Mouse (Mus musculus) hindbrain, postnatal 0 days (tissue): ENCODE measurements around the gene Zfyve27. TPM values are rescaled to one million over a fixed set of nuclear protein-coding genes. Genes with fewer than 3 reads are reported as not detected.

Experiments
- ATAC-seq: fragments of 200-750 bp; cut with Nextera tagmentation; 2 replicates; pipeline ENCODE4 v1.8.0; 2017; ENCODE audit warnings: mild to moderate bottlenecking, moderate TSS enrichment, moderate library complexity
- DNase-seq: peaks from one replicate; pipeline ENCODE4 v3.0.0-alpha.2; 2015; ENCODE audit warnings: low spot score
- H3K27ac ChIP-seq: fragments of 300-500 bp; sonication (generic); 2 replicates; pipeline ENCODE4 v1.5.1; 2014; ENCODE audit warnings: mild to moderate bottlenecking
- H3K27me3 ChIP-seq: fragments of 300-500 bp; sonication (generic); 2 replicates; pipeline ENCODE4 v1.6.1; 2014; ENCODE audit warnings: low read length, mixed read lengths; ENCODE audit not compliant: insufficient read depth
- H3K36me3 ChIP-seq: fragments of 300-500 bp; sonication (generic); 2 replicates; pipeline ENCODE4 v1.6.1; 2014; ENCODE audit warnings: low read length, mixed read lengths; ENCODE audit not compliant: insufficient read depth
- H3K4me1 ChIP-seq: fragments of 300-500 bp; sonication (generic); 2 replicates; pipeline ENCODE4 v1.6.1; 2014; ENCODE audit warnings: antibody characterized with exemption, low read length, mixed read lengths; ENCODE audit not compliant: insufficient read depth
- H3K4me2 ChIP-seq: fragments of 300-500 bp; sonication (generic); 2 replicates; pipeline ENCODE4 v1.6.1; 2014; ENCODE audit warnings: low read depth, mild to moderate bottlenecking, low read length, moderate library complexity, mixed read lengths
- H3K4me3 ChIP-seq: fragments of 300-500 bp; sonication (generic); 2 replicates; pipeline ENCODE4 v1.5.1; 2014; ENCODE audit warnings: low read length
- H3K9ac ChIP-seq: fragments of 300-500 bp; sonication (generic); replicated peaks from 2 replicates; pipeline ENCODE4 v1.6.1; 2014; ENCODE audit warnings: mild to moderate bottlenecking, low read length, moderate library complexity, mixed read lengths
- H3K9me3 ChIP-seq: fragments of 300-500 bp; sonication (generic); 2 replicates; pipeline ENCODE4 v1.6.1; 2016; ENCODE audit warnings: low read length, mixed read lengths
- CTCF ChIP-seq: IDR thresholded peaks from 2 replicates; pipeline ENCODE4 v1.5.1; 2016; ENCODE audit warnings: antibody characterized with exemption, control low read depth, low read depth
- WGBS: fragments of 180-500 bp; shearing (Covaris S2); extraction: QIAGEN DNeasy Blood & Tissue Kit; methylation state at CpG from one replicate; pipeline ENCODE4 v1.1.7; 2014; 5-methylcytosine and 5-hydroxymethylcytosine counted together
- polyA plus RNA-seq: library from polyadenylated mRNA; unstranded; fragments of >200 nt; fragmentation: Nextera tagmentation; extraction: Ambion mirVana; gene quantifications from 2 replicates; pipeline ENCODE4 v1.2.1, GENCODE M21; 2015
- total RNA-seq: library from RNA; depleted of rRNA; stranded (reverse); fragments of >200 nt; gene quantifications from 2 replicates; pipeline ENCODE4 v1.2.3, GENCODE M21; 2014; rRNA removed

Gene Zfyve27
- total and polyA plus RNA-seq, 2 experiments from 2014 or later: 48.9 to 95.0 TPM

DNA sequence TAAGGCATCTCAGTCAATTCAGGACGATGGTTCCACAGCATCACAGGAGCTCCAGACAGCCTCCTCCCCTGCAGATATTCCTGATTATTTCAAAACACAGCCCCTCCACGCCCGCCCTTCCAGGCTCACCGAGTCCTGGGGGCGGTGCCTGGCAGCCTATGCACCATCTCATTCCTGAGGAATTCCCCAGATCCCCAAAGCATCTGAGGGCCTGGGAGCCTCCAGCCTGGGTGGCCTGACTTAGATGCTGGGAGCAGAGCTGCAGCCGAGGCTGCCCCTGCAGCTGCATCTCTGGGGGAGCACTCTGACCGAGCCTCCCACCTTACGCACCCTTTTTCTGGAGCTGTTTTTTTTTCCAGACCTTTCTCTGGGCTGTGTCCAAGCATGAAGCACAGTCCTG, 77.1 kb downstream of the Zfyve27 start:
- H3K4me1 ChIP-seq: 0 out of 2 replicates have a peak, but pooled peaks cover 9% of the 10 kb centered on the region
- H3K4me3 ChIP-seq: no peak overlapping the region
- 56% methylated on average over 8 of the region's 8 CpGs for WGBS
- no peak overlapping the region for H3K27ac ChIP-seq
- no peaks in the 10 kb centered on the region for H3K27me3 ChIP-seq
- DNase-seq (no peak), ATAC-seq (no peak)
- TF ChIP-seq CTCF: no peak
- no peak overlapping the region for H3K9ac ChIP-seq
- no peaks in the 10 kb centered on the region for H3K9me3 ChIP-seq
- no peak overlapping the region for H3K4me2 ChIP-seq
- H3K36me3 ChIP-seq: no peaks in the 10 kb centered on the region

DNA sequence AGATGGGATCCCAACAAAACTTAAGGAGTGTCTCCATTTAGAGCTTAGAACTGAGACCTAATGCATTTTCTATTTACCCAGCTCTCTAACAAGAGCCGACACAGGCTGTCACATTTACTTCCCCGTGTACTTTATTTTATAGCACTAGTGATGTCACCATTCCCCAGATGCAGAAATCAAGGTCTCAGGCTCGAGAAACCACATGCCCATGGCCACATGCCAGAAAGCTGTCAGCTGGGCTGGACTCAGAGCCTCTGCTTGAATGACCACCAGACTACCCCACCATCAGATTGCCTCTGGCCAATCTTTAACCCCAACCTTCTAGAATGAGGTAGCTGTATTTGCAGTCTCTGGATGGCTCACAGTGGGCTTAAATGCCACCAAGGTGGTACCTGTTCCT, 79.7 kb downstream of the Zfyve27 start:
- H3K9ac ChIP-seq: no peak overlapping the region
- WGBS: 63% methylated on average over 3 of the region's 3 CpGs
- H3K36me3 ChIP-seq: no peaks in the 10 kb centered on the region
- TF ChIP-seq CTCF: no peak
- ATAC-seq (no peak), DNase-seq (no peak)
- H3K9me3 ChIP-seq: no peaks in the 10 kb centered on the region
- H3K27ac ChIP-seq: no peak overlapping the region
- no peak overlapping the region for H3K4me2 ChIP-seq
- no peaks in the 10 kb centered on the region for H3K27me3 ChIP-seq
- no peaks in the 10 kb centered on the region for H3K4me1 ChIP-seq
- H3K4me3 ChIP-seq: no peak overlapping the region

Other genes with a start within 250 kb of the Zfyve27 start
- gene Exosc1, start 230.5 kb upstream of the Zfyve27 start, total RNA-seq: 13.5 and 21.1 TPM in 2 replicates
- gene Exosc1, start 230.5 kb upstream of the Zfyve27 start, polyA plus RNA-seq: 64.8 and 69.4 TPM in 2 replicates
- 65.1 and 73.7 TPM in 2 replicates for gene Zdhhc16, start 230.5 kb upstream of the Zfyve27 start, total RNA-seq
- 81.9 and 89.4 TPM in 2 replicates for gene Zdhhc16, start 230.5 kb upstream of the Zfyve27 start, polyA plus RNA-seq
- 54.8 and 66.1 TPM in 2 replicates for gene Mms19, start 182.8 kb upstream of the Zfyve27 start, total RNA-seq
- gene Mms19, start 182.8 kb upstream of the Zfyve27 start, polyA plus RNA-seq: 25.9 and 28.8 TPM in 2 replicates
- gene Ubtd1, start 182.2 kb upstream of the Zfyve27 start, total RNA-seq: 19.9 and 22.4 TPM in 2 replicates
- gene Ubtd1, start 182.2 kb upstream of the Zfyve27 start, polyA plus RNA-seq: 13.4 and 14.1 TPM in 2 replicates
- 0.42 TPM in 1 of 2 replicates, not detected in the other for gene Ankrd2, start 128.0 kb upstream of the Zfyve27 start, total RNA-seq
- 0.97 and 1.5 TPM in 2 replicates for gene Ankrd2, start 128.0 kb upstream of the Zfyve27 start, polyA plus RNA-seq
- 2.2 and 3.6 TPM in 2 replicates for gene Hoga1, start 118.3 kb upstream of the Zfyve27 start, total RNA-seq
- gene Hoga1, start 118.3 kb upstream of the Zfyve27 start, polyA plus RNA-seq: 3.9 and 4.6 TPM in 2 replicates
- gene 4933411K16Rik, start 111.7 kb upstream of the Zfyve27 start, total RNA-seq: 0.61 and 1.6 TPM in 2 replicates
- gene 4933411K16Rik, start 111.7 kb upstream of the Zfyve27 start, polyA plus RNA-seq: not detected in 2 replicates
- gene Morn4, start 77.6 kb upstream of the Zfyve27 start, total RNA-seq: 42.9 and 48.5 TPM in 2 replicates
- gene Morn4, start 77.6 kb upstream of the Zfyve27 start, polyA plus RNA-seq: 98.0 and 108 TPM in 2 replicates
- gene Pi4k2a, start 73.5 kb upstream of the Zfyve27 start, total RNA-seq: 18.3 and 21.7 TPM in 2 replicates
- gene Pi4k2a, start 73.5 kb upstream of the Zfyve27 start, polyA plus RNA-seq: 33.9 and 36.4 TPM in 2 replicates
- 13.5 and 23.7 TPM in 2 replicates for gene Avpi1, start 34.9 kb upstream of the Zfyve27 start, total RNA-seq
- gene Avpi1, start 34.9 kb upstream of the Zfyve27 start, polyA plus RNA-seq: 16.4 and 18.0 TPM in 2 replicates
- gene Marveld1, start 16.6 kb upstream of the Zfyve27 start, total RNA-seq: 14.0 and 16.5 TPM in 2 replicates
- gene Marveld1, start 16.6 kb upstream of the Zfyve27 start, polyA plus RNA-seq: 2.8 and 3.2 TPM in 2 replicates
- 1.2 and 1.8 TPM in 2 replicates for gene Sfrp5, start 38.3 kb downstream of the Zfyve27 start, total RNA-seq
- gene Sfrp5, start 38.3 kb downstream of the Zfyve27 start, polyA plus RNA-seq: 1.6 and 2.0 TPM in 2 replicates
- gene Golga7b, start 83.6 kb downstream of the Zfyve27 start, total RNA-seq: 80.0 and 84.8 TPM in 2 replicates
- gene Golga7b, start 83.6 kb downstream of the Zfyve27 start, polyA plus RNA-seq: 58.7 and 62.4 TPM in 2 replicates